Mouse (Mus musculus) testis, adult 2 months (tissue): ENCODE data around the gene Gas2l1.

ENCODE experiments used
- CTCF ChIP-seq: fragments of 200-500 bp; IDR thresholded peaks from 2 replicates; pipeline ENCODE4 v1.5.1; 2012; ENCODE audit warnings: low read depth, mild to moderate bottlenecking, inconsistent platforms, low read length, moderate library complexity; ENCODE audit not compliant: control insufficient read depth, insufficient read depth, insufficient replicate concordance
- POLR2A ChIP-seq: fragments of 200-500 bp; IDR thresholded peaks from 2 replicates; pipeline ENCODE4 v1.6.1; 2012; ENCODE audit warnings: low read depth, mild to moderate bottlenecking, inconsistent platforms, low read length, moderate library complexity; ENCODE audit not compliant: control insufficient read depth

- no peak for TF ChIP-seq CTCF
- no peak for TF ChIP-seq POLR2A
Observed at GRCm38 (mm10) chr11:5062326-5062725, 2.8 kb downstream of the Gas2l1 start.
